Mouse (Mus musculus): ENCODE data around the gene Ly9.

The Ly9 gene

DNA sequence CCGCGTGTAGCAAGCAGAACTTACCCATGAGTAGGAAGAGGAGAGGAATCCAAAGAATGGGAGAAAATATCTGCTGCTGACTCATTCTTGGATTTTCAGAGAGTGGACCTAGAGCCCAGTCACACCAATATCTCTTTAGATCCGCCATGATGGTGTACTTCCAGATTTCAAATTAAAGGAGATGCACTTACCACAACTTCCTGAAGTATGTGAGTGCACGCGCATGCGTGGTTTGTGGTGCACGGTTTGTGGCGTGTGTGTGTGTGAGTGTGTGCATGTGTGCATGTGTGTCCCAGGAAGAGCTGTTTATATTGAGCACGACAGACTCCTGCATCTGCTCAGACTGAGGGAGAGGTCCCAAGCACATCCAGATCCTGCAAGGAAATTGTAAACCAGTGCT is at the start of gene Ly9:
Gene Ly9 (minus strand): TSS at position 235 of the 400 bp plus-strand sequence.
- no peak for DNase-seq (ENCODE audit: low spot score in 2 of 2)

- no peak for DNase-seq (ENCODE audit: low spot score in 2 of 2)
These were observed 45.5 kb upstream of the Ly9 start, which contains the start of gene Slamf7 for GRCm38 (mm10) chr1:171652734-171653133. Slamf7 (minus strand) TSS chr1:171653035.

- DNase-seq (ENCODE audit: low spot score in 2 of 2), result no peak
These were observed 41.6 kb upstream of the Ly9 start for GRCm38 (mm10) chr1:171648840-171649239.

DNA sequence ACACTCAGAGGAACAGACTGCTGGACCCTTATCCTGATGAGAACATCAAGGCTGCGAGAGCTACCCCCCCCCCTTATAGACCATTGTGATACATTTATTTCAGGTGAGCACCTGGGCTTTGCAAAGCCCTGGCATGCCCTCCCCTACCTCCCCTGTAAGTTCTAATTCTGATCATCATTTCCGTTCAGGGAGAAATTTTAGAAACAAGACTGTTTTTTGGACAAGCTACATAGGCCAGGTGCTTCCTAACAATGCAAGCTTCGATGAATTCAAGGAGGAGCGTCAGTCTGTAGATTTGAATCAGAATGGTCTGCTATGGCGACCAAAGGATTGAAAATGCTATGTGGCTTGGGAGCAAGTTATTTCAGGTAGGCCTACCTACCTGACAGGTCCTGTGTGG is 40.5 kb upstream of the Ly9 start:
- no peak for DNase-seq (ENCODE audit: low spot score in 2 of 2)

- no peak for DNase-seq (ENCODE audit: low spot score in 2 of 2)
These were observed 39.3 kb upstream of the Ly9 start for GRCm38 (mm10) chr1:171646429-171646940.

DNA sequence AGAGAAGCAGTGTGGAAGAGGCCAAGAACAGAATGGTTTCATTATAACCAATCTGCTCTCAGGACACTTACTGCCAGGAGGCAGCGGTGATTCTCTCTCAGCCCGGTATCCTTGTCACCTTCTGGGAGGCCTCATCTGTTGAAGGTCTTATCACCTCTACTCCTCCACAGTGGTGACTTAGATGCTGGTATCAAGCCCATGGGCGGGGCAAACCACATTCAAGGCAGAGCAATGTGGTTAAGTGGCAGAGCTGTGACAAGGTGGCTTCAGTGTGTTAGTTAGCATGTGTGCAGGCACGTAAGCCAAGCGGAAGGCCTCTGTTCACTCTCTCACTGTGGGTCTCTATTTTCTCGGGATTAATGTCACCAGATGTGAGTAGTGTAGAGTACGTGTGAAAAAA is 36.4 kb upstream of the Ly9 start:
- no peak for DNase-seq (ENCODE audit: low spot score in 2 of 2)

GRCm38 (mm10) chr1:171640796-171641195 is 33.6 kb upstream of the Ly9 start:
- DNase-seq (ENCODE audit: low spot score in 2 of 2), result no peak

GRCm38 (mm10) chr1:171638686-171639085 is 31.5 kb upstream of the Ly9 start:
- no peak for DNase-seq (ENCODE audit: low spot score in 2 of 2)

DNA sequence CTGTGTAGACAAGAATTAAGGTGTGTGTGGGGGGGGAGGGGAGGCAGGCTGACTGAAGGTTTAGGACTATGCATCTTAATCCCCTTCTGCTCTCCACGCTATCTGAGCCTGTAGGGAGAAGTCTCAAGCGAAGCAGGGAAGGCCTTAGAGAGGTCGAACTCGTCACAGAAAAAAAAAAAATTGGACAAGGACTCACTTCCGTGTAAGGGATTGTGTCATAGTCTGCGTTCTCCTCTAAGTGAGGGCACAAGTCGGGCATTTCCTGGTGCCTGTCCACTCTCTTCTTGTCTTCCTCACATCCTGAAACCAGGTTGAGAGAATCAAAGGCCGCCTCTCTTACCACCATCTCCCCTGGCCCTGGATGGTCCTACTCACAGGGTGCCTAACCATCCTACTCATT is 29.9 kb upstream of the Ly9 start:
- DNase-seq (ENCODE audit: low spot score in 2 of 2), result no peak

DNA sequence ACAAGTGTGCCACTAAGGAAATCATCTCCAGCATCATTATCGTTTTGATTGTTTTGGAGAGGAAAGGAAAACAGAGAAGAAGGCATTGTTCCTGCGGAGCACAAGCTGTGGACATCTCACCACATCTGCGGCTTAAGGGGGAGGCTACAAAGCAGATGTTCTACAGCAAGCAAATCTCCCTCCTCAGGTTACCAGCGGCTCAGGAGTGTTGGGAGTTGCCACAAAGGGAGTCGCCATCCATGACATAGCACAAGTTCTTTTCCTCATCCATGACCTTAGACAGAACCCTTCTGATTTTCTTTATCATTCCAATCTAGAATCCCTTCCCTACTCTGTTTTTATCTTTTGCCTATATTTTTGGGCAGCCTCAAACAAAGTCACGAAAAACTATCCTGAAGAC is 28.5 kb upstream of the Ly9 start:
- DNase-seq (ENCODE audit: low spot score in 2 of 2), result no peak

- peak in 1 of 2 experiments; percentile 14 for DNase-seq (ENCODE audit: low spot score in 2 of 2)
These were observed 24.2 kb upstream of the Ly9 start for GRCm38 (mm10) chr1:171631447-171631846.

- no peak for DNase-seq (ENCODE audit: low spot score in 2 of 2)
These were observed 23.7 kb upstream of the Ly9 start for GRCm38 (mm10) chr1:171630912-171631311.

- DNase-seq (ENCODE audit: low spot score in 2 of 2), result no peak
These were observed 22.8 kb upstream of the Ly9 start for GRCm38 (mm10) chr1:171630041-171630440.

- DNase-seq (ENCODE audit: low spot score in 2 of 2), result no peak
These were observed 22.0 kb upstream of the Ly9 start for GRCm38 (mm10) chr1:171629168-171629567.

DNA sequence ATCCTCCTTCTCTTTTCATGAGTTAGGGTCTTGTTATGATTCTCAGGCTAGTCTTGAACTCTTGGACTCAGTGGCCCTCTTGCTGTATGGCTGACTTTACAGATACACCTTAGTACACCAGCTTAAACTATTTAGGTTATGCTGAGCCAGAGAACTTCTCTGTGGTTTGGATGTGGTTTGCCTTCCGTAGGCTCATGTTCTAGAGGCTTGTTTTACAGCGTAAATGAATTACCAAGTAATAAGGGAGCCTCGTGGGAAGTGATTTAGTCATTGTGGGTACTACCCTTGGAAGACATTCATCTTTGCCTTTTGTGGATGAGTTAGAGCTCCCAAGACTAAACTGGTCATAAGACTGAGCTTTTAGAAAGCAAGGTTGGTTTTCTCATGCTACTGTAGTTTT is 20.6 kb upstream of the Ly9 start:
- no peak for DNase-seq (ENCODE audit: low spot score in 2 of 2)

DNA sequence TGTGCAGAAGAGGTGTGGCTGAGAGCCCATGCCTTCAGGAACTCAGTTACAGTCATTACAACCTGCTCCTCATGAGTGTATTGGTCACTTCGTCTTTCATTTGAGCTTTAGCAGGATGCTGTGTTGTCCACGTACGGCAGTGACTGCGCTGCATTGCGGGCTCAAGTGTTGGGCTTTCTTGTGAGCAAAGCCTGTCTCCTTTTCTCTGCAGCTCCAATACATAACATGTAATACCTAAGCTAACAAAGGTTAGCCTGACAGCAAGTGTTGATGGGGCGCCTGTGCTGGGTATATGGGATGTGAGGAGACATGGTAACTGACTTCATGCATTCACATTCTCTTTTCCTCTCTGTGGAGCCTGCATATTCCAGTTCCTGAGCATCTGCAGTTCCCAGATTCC is 12.9 kb upstream of the Ly9 start:
- no peak for DNase-seq (ENCODE audit: low spot score in 2 of 2)

GRCm38 (mm10) chr1:171619645-171620044 is 12.4 kb upstream of the Ly9 start:
- DNase-seq (ENCODE audit: low spot score in 2 of 2), result no peak

DNA sequence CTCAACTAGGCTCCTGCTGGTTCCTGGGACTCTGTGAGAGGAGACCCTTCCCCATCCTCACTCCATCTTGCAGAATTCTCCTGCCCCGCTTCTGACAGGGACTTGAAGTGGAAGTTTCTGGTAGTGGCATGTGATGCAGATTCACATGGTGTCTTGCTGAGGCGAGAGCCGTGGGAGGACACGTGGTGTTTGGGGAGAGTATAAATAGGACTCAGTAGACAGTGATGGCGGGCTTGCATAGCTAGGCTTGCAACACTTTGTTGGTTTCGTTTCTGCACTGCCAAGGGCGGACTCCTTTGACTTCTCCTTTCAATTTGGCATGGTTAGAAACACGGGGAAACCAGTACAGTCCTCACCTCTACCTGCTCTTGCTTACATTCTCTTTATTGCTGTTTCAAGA is 11.8 kb upstream of the Ly9 start:
- DNase-seq (ENCODE audit: low spot score in 2 of 2), result peak in 1 of 2 experiments; percentile 39

DNA sequence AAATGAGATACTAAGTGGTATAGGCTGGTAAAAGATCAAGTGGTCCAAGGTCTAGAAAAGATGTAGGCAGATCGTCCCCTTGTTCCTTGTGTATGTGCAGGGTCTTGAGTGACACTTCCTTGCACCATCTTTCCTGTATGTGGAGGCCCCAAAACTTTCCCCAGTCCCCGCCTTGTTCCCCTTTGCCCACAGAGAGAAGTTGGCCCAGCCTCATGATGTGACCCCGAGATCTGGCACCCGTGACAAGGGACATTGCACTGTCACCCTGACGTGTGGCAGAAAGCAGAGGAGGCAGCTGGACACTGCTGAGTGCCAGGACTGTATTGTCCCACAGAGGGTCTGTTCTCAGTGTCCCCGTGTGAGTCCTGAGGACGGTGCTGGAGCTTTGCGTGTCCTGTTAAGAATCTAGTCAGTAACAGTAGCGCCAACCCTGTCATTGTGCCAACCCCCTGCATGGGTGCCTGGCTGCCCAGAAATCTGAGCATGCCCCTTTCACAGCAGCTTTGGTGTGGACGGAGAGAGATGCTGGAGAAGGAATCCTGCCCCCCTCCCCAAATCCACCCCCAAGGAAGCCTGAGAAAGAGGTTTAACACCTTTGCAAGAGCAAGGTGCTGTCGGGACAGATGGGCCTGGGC is 9.8 kb upstream of the Ly9 start:
- DNase-seq (ENCODE audit: low spot score in 2 of 2), result no peak

DNA sequence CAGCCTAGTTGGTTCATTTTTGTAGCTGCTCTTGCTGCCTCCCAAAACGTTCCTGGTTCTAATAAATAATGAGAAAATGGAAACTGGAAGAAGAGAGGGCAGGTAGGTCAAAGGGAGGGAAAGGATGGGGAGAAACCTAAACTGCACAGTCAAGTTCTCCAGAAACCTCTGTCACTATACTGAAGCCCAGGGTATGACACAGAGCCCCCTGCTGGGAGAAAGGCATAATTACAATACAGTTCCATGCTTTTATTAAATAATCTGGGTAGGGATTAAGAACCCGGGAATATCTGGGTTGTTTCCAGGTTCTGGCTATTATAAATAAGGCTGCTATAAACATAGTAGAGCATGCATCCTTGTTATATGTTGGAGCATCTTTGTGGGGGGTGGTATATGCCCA is 6.8 kb upstream of the Ly9 start:
- no peak for DNase-seq (ENCODE audit: low spot score in 2 of 2)

GRCm38 (mm10) chr1:171610781-171611180 is 3.6 kb upstream of the Ly9 start:
- no peak for DNase-seq (ENCODE audit: low spot score in 2 of 2)

GRCm38 (mm10) chr1:171610026-171610425 is 2.8 kb upstream of the Ly9 start:
- DNase-seq (ENCODE audit: low spot score in 2 of 2), result no peak

DNA sequence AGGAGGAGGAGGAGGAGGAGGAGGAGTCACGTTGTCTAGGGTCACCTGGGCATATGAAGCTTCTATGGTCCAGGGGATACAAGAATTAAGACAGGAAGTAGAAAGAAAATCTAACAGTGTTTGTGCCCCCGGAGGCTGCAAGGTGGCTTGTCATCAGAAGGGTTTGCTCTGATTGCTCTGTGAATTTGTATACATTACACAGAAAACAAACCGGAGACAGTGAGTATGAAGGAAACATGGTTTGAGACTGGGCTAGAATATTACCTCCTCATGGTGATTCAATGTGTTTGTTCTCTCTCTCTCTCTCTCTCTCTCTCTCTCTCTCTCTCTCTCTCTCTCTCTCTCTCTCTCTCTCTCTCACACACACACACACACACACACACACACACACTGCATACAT is 554 bp downstream of the Ly9 start:
- no peak for DNase-seq (ENCODE audit: low spot score in 2 of 2)

DNA sequence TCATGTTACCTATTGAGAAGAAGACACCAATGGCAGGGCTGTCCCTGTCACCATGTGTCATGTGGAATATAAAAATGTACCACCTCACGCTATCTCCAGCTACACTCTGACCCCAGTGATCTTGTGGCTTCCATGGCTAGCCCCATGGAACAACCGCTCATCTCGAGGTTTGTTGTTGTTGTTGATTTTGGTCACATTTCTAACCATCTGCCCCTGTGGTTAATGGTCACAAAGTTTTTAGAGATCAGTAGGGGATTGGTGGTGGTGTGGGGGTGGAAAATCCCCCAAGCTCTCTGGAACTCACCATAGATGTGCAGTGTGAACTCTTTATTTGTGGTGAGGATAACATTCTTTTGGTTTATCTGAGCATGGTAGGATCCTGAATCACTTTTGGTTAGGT is 2.5 kb downstream of the Ly9 start:
- DNase-seq (ENCODE audit: low spot score in 2 of 2), result no peak

Data from right cerebral cortex, postnatal 36 days (tissue).